ENCODE assay signal across 12 mouse cellular contexts in the genomic region with DNA sequence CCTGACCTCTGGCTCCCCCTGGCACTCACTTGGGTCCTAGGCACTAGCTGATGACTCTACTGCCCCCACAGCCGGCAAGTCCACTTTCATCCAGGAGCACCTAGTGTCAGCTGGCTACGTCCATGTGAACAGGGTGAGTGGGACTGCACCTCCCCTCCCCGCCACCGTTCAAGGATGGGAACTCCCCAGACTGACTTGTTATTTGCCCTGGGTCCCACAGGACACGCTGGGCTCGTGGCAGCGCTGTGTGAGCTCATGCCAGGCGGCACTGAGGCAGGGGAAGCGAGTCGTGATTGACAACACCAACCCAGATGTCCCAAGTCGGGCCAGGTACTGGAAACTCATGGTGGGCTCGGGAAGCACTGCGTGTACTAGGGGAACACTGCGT. TPM values are rescaled to one million over a fixed set of nuclear protein-coding genes. Genes with fewer than 3 reads are reported as not detected.
A peak's percentile ranks its signal among the peaks of the same experiment; 100 is the strongest.
DNase-seq lines count a peak whose midpoint lies in the region; ATAC-seq and TF ChIP-seq lines count a peak whose summit lies in the region.
"Had no signal": no experiment of that assay in that cellular context is flagged by ENCODE, and none has a peak within 500 bp of the region (broad histone marks: within the 10 kb centered on the region; RNA-seq: fewer than 3 reads in every experiment).

No protein-coding gene starts in this region.

- 82% methylated on average over 14 of the region's 14 CpGs for WGBS in forebrain, embryonic 12.5 days
- 75% methylated on average over 14 of the region's 14 CpGs for WGBS in forebrain, embryonic 16.5 days
- 72% methylated on average over 14 of the region's 14 CpGs for WGBS in lung, embryonic 14.5 days
- 81% methylated on average over 14 of the region's 14 CpGs for WGBS in limb, embryonic 13.5 days

- H3K27me3 ChIP-seq in forebrain, embryonic 12.5 days = no peaks in the 10 kb centered on the region
- H3K27me3 ChIP-seq in forebrain, embryonic 16.5 days (replicated peaks; ENCODE audit: control insufficient read depth, insufficient read depth, low read length) = no peaks in the 10 kb centered on the region
- H3K27me3 ChIP-seq in lung, embryonic 14.5 days (ENCODE audit: insufficient read depth, low read length) = no peaks in the 10 kb centered on the region
- no peaks in the 10 kb centered on the region for H3K27me3 ChIP-seq in limb, embryonic 13.5 days
- H3K27me3 ChIP-seq: liver, embryonic 13.5 days had no signal

- no peak overlapping the region for H3K4me3 ChIP-seq in forebrain, embryonic 12.5 days (replicated peaks)
- no peak overlapping the region for H3K4me3 ChIP-seq in forebrain, embryonic 16.5 days (replicated peaks; ENCODE audit: low read length)
- H3K4me3 ChIP-seq in lung, embryonic 14.5 days (ENCODE audit: low read depth, low read length) = no peak overlapping the region
- H3K4me3 ChIP-seq in limb, embryonic 13.5 days = no peak overlapping the region
- H3K4me3 ChIP-seq: liver, embryonic 13.5 days had no signal

- H3K36me3 ChIP-seq in forebrain, embryonic 12.5 days (replicated peaks) = peaks cover 51% of the 10 kb centered on the region
- H3K36me3 ChIP-seq in forebrain, embryonic 16.5 days (ENCODE audit: control insufficient read depth, insufficient read depth) = peaks cover 28% of the 10 kb centered on the region
- peaks cover 54% of the 10 kb centered on the region for H3K36me3 ChIP-seq in lung, embryonic 14.5 days (ENCODE audit: insufficient read depth)
- peaks cover 63% of the 10 kb centered on the region for H3K36me3 ChIP-seq in limb, embryonic 13.5 days

- no peak for TF ChIP-seq CTCF in lung, embryonic 14.5 days (IDR thresholded peaks at IDR 0.05; ENCODE audit: low read depth)

- H3K9ac ChIP-seq in forebrain, embryonic 12.5 days = no peak overlapping the region
- H3K9ac ChIP-seq in forebrain, embryonic 16.5 days (replicated peaks; ENCODE audit: low read depth, low read length) = no peak overlapping the region
- H3K9ac ChIP-seq in lung, embryonic 14.5 days = no peak overlapping the region
- H3K9ac ChIP-seq in limb, embryonic 13.5 days = no peak overlapping the region
- H3K9ac ChIP-seq: liver, embryonic 13.5 days had no signal

- H3K4me1 ChIP-seq in forebrain, embryonic 12.5 days = peaks cover 48% of the 10 kb centered on the region
- H3K4me1 ChIP-seq in forebrain, embryonic 16.5 days (replicated peaks; ENCODE audit: control insufficient read depth, insufficient read depth, low read length) = peaks cover 41% of the 10 kb centered on the region
- H3K4me1 ChIP-seq in lung, embryonic 14.5 days (ENCODE audit: insufficient read depth) = peaks cover 9% of the 10 kb centered on the region
- H3K4me1 ChIP-seq in limb, embryonic 13.5 days = peaks cover 37% of the 10 kb centered on the region

- H3K9me3 ChIP-seq in forebrain, embryonic 12.5 days = no peaks in the 10 kb centered on the region
- H3K9me3 ChIP-seq in forebrain, embryonic 16.5 days (ENCODE audit: control insufficient read depth, low read length) = no peaks in the 10 kb centered on the region
- H3K9me3 ChIP-seq in lung, embryonic 14.5 days (ENCODE audit: low read depth, low read length) = no peaks in the 10 kb centered on the region
- H3K9me3 ChIP-seq in limb, embryonic 13.5 days = no peaks in the 10 kb centered on the region
- H3K9me3 ChIP-seq: liver, embryonic 13.5 days had no signal

- H3K4me2 ChIP-seq in forebrain, embryonic 12.5 days = no peak overlapping the region
- H3K4me2 ChIP-seq in forebrain, embryonic 16.5 days (ENCODE audit: low read length) = no peak overlapping the region
- no peak overlapping the region for H3K4me2 ChIP-seq in lung, embryonic 14.5 days
- H3K4me2 ChIP-seq in limb, embryonic 13.5 days (replicated peaks) = no peak overlapping the region
- H3K4me2 ChIP-seq: liver, embryonic 13.5 days had no signal

- H3K27ac ChIP-seq in forebrain, embryonic 12.5 days = peak overlapping the region; percentile 48
- H3K27ac ChIP-seq in forebrain, embryonic 16.5 days (ENCODE audit: low read length) = no peak overlapping the region
- H3K27ac ChIP-seq in lung, embryonic 14.5 days (ENCODE audit: low read depth) = peak overlapping the region; percentile 67; the same call in 1 of the 2 replicates
- peak overlapping the region; percentile 44; the same call in 1 of the 2 replicates for H3K27ac ChIP-seq in limb, embryonic 13.5 days
- H3K27ac ChIP-seq: liver, embryonic 13.5 days had no signal

- DNase-seq in lung, embryonic 14.5 days = no peak
- DNase-seq in lung, postnatal 10 days = no peak
- DNase-seq in ZHBTc4 (ENCODE audit: low read depth, low spot score) = peak; percentile 39
- DNase-seq in natural killer cell, adult 2 months (ENCODE audit: low spot score in 2 of 2) = no peak
- no peak for DNase-seq in Muller cell, postnatal 12 days (ENCODE audit: inconsistent ontology term)
- DNase-seq: heart, postnatal 10 days; kidney, adult 11 months; liver, embryonic 13.5 days; thymus, adult 18-20 months had no signal

- no peak for ATAC-seq in forebrain, embryonic 12.5 days (ENCODE audit: low FRiP score)
- ATAC-seq in forebrain, embryonic 16.5 days = no peak
- ATAC-seq in lung, embryonic 14.5 days (ENCODE audit: insufficient read depth) = no peak
- no peak for ATAC-seq in limb, embryonic 13.5 days (ENCODE audit: low FRiP score, low read depth)

RNA-seq across cellular contexts. Expression of a gene that starts 4.5 kb away (rescaled TPM):
- 37.8 and 39.1 TPM in 2 replicates for polyA plus RNA-seq in forebrain, embryonic 12.5 days (2016; fragmentation: Nextera tagmentation; extraction: Ambion mirVana)
- polyA plus RNA-seq in forebrain, embryonic 16.5 days (2015; fragmentation: Nextera tagmentation; extraction: Ambion mirVana) = 29.4 and 32.6 TPM in 2 replicates
- 30.3 and 30.7 TPM in 2 replicates for polyA plus RNA-seq in lung, embryonic 14.5 days (2014; fragmentation: Nextera tagmentation; extraction: Ambion mirVana)
- 33.1 and 33.9 TPM in 2 replicates for polyA plus RNA-seq in limb, embryonic 13.5 days (2015; fragmentation: Nextera tagmentation; extraction: Ambion mirVana)

RNA-seq across cellular contexts. Expression of a gene that starts 8.2 kb away (rescaled TPM):
- 595 and 609 TPM in 2 replicates for polyA plus RNA-seq in forebrain, embryonic 12.5 days (2016; fragmentation: Nextera tagmentation; extraction: Ambion mirVana)
- 551 and 582 TPM in 2 replicates for polyA plus RNA-seq in forebrain, embryonic 16.5 days (2015; fragmentation: Nextera tagmentation; extraction: Ambion mirVana)
- polyA plus RNA-seq in lung, embryonic 14.5 days (2014; fragmentation: Nextera tagmentation; extraction: Ambion mirVana) = 386 and 443 TPM in 2 replicates
- 502 and 514 TPM in 2 replicates for polyA plus RNA-seq in limb, embryonic 13.5 days (2015; fragmentation: Nextera tagmentation; extraction: Ambion mirVana)

RNA-seq across cellular contexts. Expression of a gene that starts 12.5 kb away (rescaled TPM):
- 80.7 and 83.8 TPM in 2 replicates for polyA plus RNA-seq in forebrain, embryonic 12.5 days (2016; fragmentation: Nextera tagmentation; extraction: Ambion mirVana)
- 121 and 122 TPM in 2 replicates for polyA plus RNA-seq in forebrain, embryonic 16.5 days (2015; fragmentation: Nextera tagmentation; extraction: Ambion mirVana)
- 60.1 and 73.7 TPM in 2 replicates for polyA plus RNA-seq in lung, embryonic 14.5 days (2014; fragmentation: Nextera tagmentation; extraction: Ambion mirVana)
- 86.0 and 90.5 TPM in 2 replicates for polyA plus RNA-seq in limb, embryonic 13.5 days (2015; fragmentation: Nextera tagmentation; extraction: Ambion mirVana)

RNA-seq across cellular contexts. Expression of a gene that starts 12.6 kb away (rescaled TPM):
- 95.2 and 96.0 TPM in 2 replicates for polyA plus RNA-seq in forebrain, embryonic 12.5 days (2016; fragmentation: Nextera tagmentation; extraction: Ambion mirVana)
- polyA plus RNA-seq in forebrain, embryonic 16.5 days (2015; fragmentation: Nextera tagmentation; extraction: Ambion mirVana) = 103 and 110 TPM in 2 replicates
- polyA plus RNA-seq in lung, embryonic 14.5 days (2014; fragmentation: Nextera tagmentation; extraction: Ambion mirVana) = 61.9 and 76.9 TPM in 2 replicates
- 112 and 122 TPM in 2 replicates for polyA plus RNA-seq in limb, embryonic 13.5 days (2015; fragmentation: Nextera tagmentation; extraction: Ambion mirVana)

RNA-seq across cellular contexts. Expression of a gene that starts 31.1 kb away (rescaled TPM):
- 172 and 178 TPM in 2 replicates for polyA plus RNA-seq in forebrain, embryonic 12.5 days (2016; fragmentation: Nextera tagmentation; extraction: Ambion mirVana)
- 158 and 166 TPM in 2 replicates for polyA plus RNA-seq in forebrain, embryonic 16.5 days (2015; fragmentation: Nextera tagmentation; extraction: Ambion mirVana)
- polyA plus RNA-seq in lung, embryonic 14.5 days (2014; fragmentation: Nextera tagmentation; extraction: Ambion mirVana) = 77.9 and 79.5 TPM in 2 replicates
- polyA plus RNA-seq in limb, embryonic 13.5 days (2015; fragmentation: Nextera tagmentation; extraction: Ambion mirVana) = 118 and 119 TPM in 2 replicates
